Mouse (Mus musculus) midbrain, embryonic 11.5 days (tissue): Measurements from ENCODE around the gene Trpm3. TPM values are rescaled to one million over a fixed set of nuclear protein-coding genes. Genes with fewer than 3 reads are reported as not detected.
"Not testable (repeated sequence)": the region's sequence is repeated elsewhere in the genome, so short reads cannot be mapped to it uniquely, and the experiment has no call there.

ENCODE experiments used
- ATAC-seq: fragments of 200-750 bp; cut with Nextera tagmentation; 2 replicates; pipeline ENCODE4 v1.8.0; 2017; ENCODE audit warnings: moderate TSS enrichment, moderate library complexity; ENCODE audit not compliant: low FRiP score
- DNase-seq: peaks from one replicate; pipeline ENCODE4 v3.0.0; 2015; ENCODE audit warnings: low spot score; ENCODE audit errors: missing footprints
- H3K27ac ChIP-seq: fragments of 300-500 bp; sonication (generic); 2 replicates; pipeline ENCODE4 v1.5.1; 2014; ENCODE audit warnings: low read depth, low read length
- H3K27me3 ChIP-seq: fragments of 300-500 bp; sonication (generic); 2 replicates; pipeline ENCODE4 v1.6.1; 2014; ENCODE audit warnings: mild to moderate bottlenecking, low read length, moderate library complexity, mixed read lengths; ENCODE audit not compliant: control insufficient read depth, insufficient read depth
- H3K36me3 ChIP-seq: fragments of 300-500 bp; sonication (generic); 2 replicates; pipeline ENCODE4 v1.6.1; 2014; ENCODE audit warnings: mild to moderate bottlenecking, low read length, moderate library complexity, mixed read lengths; ENCODE audit not compliant: control insufficient read depth, insufficient read depth
- H3K4me1 ChIP-seq: fragments of 300-500 bp; sonication (generic); 2 replicates; pipeline ENCODE4 v1.6.1; 2014; ENCODE audit warnings: low read length; ENCODE audit not compliant: control insufficient read depth, insufficient read depth
- H3K4me2 ChIP-seq: fragments of 300-500 bp; sonication (generic); 2 replicates; pipeline ENCODE4 v1.6.1; 2014; ENCODE audit warnings: mild to moderate bottlenecking, moderate library complexity
- H3K4me3 ChIP-seq: fragments of 300-500 bp; sonication (generic); 2 replicates; pipeline ENCODE4 v1.5.1; 2014; ENCODE audit warnings: low read depth, low read length
- H3K9ac ChIP-seq: fragments of 300-500 bp; sonication (generic); 2 replicates; pipeline ENCODE4 v1.6.1; 2014; ENCODE audit warnings: low read length
- H3K9me3 ChIP-seq: fragments of 300-500 bp; sonication (generic); 2 replicates; pipeline ENCODE4 v1.6.1; 2016; ENCODE audit warnings: low read length; ENCODE audit not compliant: control insufficient read depth
- WGBS: fragments of 180-500 bp; shearing (Covaris S2); extraction: QIAGEN DNeasy Blood & Tissue Kit; methylation state at CpG from one replicate; pipeline ENCODE4 v1.1.7; 2014; 5-methylcytosine and 5-hydroxymethylcytosine counted together
- polyA plus RNA-seq: library from polyadenylated mRNA; unstranded; fragments of >200 nt; fragmentation: Nextera tagmentation; extraction: Ambion mirVana; gene quantifications from 2 replicates; pipeline ENCODE4 v1.2.1, GENCODE M21; 2014

The Trpm3 gene
- polyA plus RNA-seq, 1 experiment from 2014 or later = 4.3 TPM

GRCm38 (mm10) chr19:23033343-23033742 lies 894.5 kb downstream of the Trpm3 start:
- 78% methylated on average over 1 of the region's 1 CpGs for WGBS
- not testable (repeated sequence) for H3K27ac ChIP-seq, DNase-seq, H3K9me3 ChIP-seq, H3K27me3 ChIP-seq, H3K4me1 ChIP-seq, H3K36me3 ChIP-seq, H3K4me2 ChIP-seq, ATAC-seq, H3K9ac ChIP-seq, H3K4me3 ChIP-seq

DNA sequence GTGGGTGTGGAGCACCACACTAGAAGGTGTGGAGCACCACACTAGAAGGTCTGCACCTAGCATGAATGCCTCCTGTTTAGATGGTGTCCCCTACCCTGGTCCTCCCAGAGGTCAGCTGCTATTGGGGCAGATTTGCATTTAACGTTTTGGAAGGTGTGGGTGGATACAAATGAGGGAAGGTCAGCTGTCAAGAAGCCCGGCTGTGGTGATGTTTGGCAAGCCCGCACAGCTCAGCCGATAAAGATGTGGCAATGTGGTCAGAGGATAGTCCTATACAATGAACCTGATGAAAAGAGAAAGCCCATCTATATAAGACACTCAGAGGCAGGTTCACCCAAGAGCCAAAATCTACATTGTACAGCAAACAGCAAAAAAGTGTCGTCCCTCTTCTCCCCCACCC lies 895.3 kb downstream of the Trpm3 start:
- 81% methylated on average over 5 of the region's 5 CpGs for WGBS
- Histone ChIP-seq H3K4me3 (no peak overlapping the region), H3K36me3 (no peaks in the 10 kb centered on the region), H3K4me2 (no peak overlapping the region), H3K9me3 (no peaks in the 10 kb centered on the region), H3K9ac (no peak overlapping the region), H3K27me3 (no peaks in the 10 kb centered on the region), H3K4me1 (no peaks in the 10 kb centered on the region), H3K27ac (no peak overlapping the region)
- ATAC-seq = no peak
- no peak for DNase-seq

DNA sequence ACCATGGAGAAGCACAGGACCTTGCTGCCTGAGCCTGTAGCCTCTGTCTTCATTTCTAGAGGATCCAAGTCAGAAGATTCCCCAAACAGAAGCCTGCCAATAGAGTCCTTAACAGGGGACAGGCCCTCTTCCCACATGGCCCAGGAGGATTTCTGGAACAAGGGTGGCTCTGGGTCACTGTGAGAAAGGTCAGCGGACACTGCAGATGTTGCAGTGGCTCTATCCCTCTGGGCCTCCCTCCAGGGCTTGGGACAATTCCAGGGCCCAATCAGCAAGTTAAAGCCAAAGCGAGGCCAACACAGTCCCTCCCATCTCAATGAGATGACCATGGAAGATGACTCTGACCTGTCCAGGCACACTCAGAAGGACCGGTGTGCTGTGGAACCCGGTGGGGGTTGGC lies 896.1 kb downstream of the Trpm3 start:
- no peak overlapping the region for H3K9ac ChIP-seq
- DNase-seq (no peak), ATAC-seq (no peak)
- no peak overlapping the region for H3K27ac ChIP-seq
- 81% methylated on average over 4 of the region's 4 CpGs for WGBS
- no peak overlapping the region for H3K4me2 ChIP-seq
- H3K27me3 ChIP-seq = no peaks in the 10 kb centered on the region
- no peaks in the 10 kb centered on the region for H3K9me3 ChIP-seq
- no peak overlapping the region for H3K4me3 ChIP-seq
- H3K36me3 ChIP-seq = no peaks in the 10 kb centered on the region
- no peaks in the 10 kb centered on the region for H3K4me1 ChIP-seq

DNA sequence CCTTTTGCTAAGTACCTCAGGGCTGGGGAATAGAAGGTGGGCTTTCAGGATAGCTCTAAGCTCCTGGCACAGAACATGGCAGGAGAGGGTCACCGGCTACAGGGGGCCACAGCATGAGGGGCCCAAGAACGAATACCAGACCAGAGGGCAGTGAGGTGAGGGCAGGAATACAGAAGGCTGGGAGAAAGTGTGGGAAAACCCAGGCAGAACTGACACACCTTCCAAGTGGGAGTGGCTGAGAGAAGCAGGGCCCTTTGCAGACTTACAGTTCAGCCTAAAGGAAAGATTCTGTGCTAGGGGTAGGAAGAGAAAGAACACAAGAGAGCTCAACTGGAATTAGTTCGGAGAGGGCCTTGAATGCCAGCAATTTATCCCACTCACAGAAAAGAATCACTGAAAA lies 896.9 kb downstream of the Trpm3 start:
- no peaks in the 10 kb centered on the region for H3K36me3 ChIP-seq
- H3K9ac ChIP-seq = no peak overlapping the region
- no peak for ATAC-seq
- H3K9me3 ChIP-seq = no peaks in the 10 kb centered on the region
- no peak for DNase-seq
- H3K4me3 ChIP-seq = no peak overlapping the region
- H3K27me3 ChIP-seq = no peaks in the 10 kb centered on the region
- WGBS = 90% methylated on average over 3 of the region's 3 CpGs
- H3K4me1 ChIP-seq = no peaks in the 10 kb centered on the region
- H3K27ac ChIP-seq = no peak overlapping the region
- H3K4me2 ChIP-seq = no peak overlapping the region

- Histone ChIP-seq H3K9me3 (no peaks in the 10 kb centered on the region), H3K9ac (no peak overlapping the region), H3K27ac (no peak overlapping the region), H3K27me3 (no peaks in the 10 kb centered on the region), H3K4me3 (no peak overlapping the region), H3K4me1 (no peaks in the 10 kb centered on the region), H3K4me2 (no peak overlapping the region), H3K36me3 (no peaks in the 10 kb centered on the region)
- 64% methylated on average over 11 of the region's 11 CpGs for WGBS
- no peak for ATAC-seq
- no peak for DNase-seq
These were observed 898.1 kb downstream of the Trpm3 start for GRCm38 (mm10) chr19:23036782-23037477.

DNA sequence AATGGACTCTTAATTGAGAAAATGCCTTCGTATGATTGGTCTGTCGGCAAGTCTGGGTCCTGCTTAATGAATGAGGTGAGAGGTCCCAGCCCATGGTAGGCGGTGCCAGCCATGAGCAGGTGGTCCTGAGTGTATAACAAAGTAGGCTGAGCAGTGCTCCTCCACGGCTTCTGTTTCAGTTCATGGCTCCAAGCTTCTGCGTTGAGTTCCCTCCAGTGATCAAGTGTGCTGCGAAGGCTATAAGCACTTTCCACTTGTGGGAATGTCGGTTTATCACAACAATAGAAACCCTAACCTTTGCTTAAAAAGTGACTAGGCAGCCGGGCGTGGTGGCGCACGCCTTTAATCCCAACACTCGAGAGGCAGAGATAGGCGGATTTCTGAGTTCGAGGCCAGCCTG lies 898.7 kb downstream of the Trpm3 start:
- H3K9me3 ChIP-seq = no peaks in the 10 kb centered on the region
- DNase-seq = no peak
- no peaks in the 10 kb centered on the region for H3K36me3 ChIP-seq
- H3K4me3 ChIP-seq = no peak overlapping the region
- H3K4me2 ChIP-seq = no peak overlapping the region
- ATAC-seq = no peak
- no peaks in the 10 kb centered on the region for H3K27me3 ChIP-seq
- H3K4me1 ChIP-seq = no peaks in the 10 kb centered on the region
- H3K9ac ChIP-seq = no peak overlapping the region
- WGBS = 84% methylated on average over 14 of the region's 14 CpGs
- H3K27ac ChIP-seq = no peak overlapping the region

DNA sequence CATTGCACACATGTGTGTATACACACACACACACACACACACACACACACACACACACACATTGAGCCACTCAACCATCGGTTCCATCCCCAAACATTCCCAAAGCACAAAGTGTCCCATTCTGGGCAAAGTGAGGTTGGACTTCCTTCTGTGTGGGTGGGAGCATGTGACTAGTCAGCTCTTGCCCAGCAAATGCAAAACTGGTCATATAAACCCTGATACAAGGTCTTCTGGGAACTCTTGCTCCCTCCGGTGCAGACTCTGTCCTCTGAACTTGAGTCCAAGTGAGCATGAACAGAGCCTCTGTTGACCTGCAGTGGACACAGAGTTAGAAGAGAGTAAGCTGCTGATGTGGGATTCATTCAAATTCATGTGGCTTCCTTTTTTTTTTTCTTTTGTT lies 899.5 kb downstream of the Trpm3 start:
- H3K27me3 ChIP-seq = no peaks in the 10 kb centered on the region
- no peak overlapping the region for H3K4me3 ChIP-seq
- ATAC-seq (no peak), DNase-seq (no peak)
- H3K4me1 ChIP-seq = no peaks in the 10 kb centered on the region
- no peak overlapping the region for H3K4me2 ChIP-seq
- H3K9me3 ChIP-seq = no peaks in the 10 kb centered on the region
- H3K36me3 ChIP-seq = no peaks in the 10 kb centered on the region
- no peak overlapping the region for H3K27ac ChIP-seq
- 95% methylated on average over 2 of the region's 2 CpGs for WGBS
- no peak overlapping the region for H3K9ac ChIP-seq

- no peak overlapping the region for H3K9ac ChIP-seq
- no peak overlapping the region for H3K4me3 ChIP-seq
- H3K36me3 ChIP-seq = no peaks in the 10 kb centered on the region
- H3K4me2 ChIP-seq = no peak overlapping the region
- H3K4me1 ChIP-seq = no peaks in the 10 kb centered on the region
- H3K9me3 ChIP-seq = no peaks in the 10 kb centered on the region
- no peaks in the 10 kb centered on the region for H3K27me3 ChIP-seq
- DNase-seq (no peak), ATAC-seq (no peak)
- H3K27ac ChIP-seq = no peak overlapping the region
- 66% methylated on average over 6 of the region's 6 CpGs for WGBS
These were observed 902.8 kb downstream of the Trpm3 start for GRCm38 (mm10) chr19:23041483-23042167.

DNA sequence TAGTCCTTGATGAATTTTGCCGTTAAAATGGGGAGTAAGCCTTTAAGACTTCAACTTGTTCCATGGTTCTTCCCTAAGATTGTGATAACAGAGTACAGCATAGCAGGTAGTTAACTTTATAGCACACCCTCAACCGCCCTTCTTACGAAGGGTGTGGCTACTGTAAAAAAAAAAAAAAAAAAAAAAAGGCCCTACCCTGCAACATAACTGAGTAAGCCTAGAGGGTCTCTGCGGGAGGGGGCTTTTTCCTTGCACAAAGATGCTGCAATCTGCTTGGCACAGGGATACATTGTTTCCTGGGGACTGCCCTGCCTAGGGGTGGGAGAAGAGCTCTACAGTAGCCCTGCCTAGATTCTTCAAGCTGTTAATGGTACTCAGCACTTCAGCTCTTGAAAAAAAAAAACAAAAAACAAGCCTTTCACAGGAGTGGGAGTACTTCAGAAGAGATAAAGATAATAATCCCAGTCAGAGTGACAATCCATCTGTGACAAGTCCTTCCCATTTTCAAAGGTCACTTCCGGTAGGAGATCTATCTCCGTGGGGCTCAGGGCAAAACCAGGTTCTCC lies 903.4 kb downstream of the Trpm3 start:
- no peaks in the 10 kb centered on the region for H3K4me1 ChIP-seq
- DNase-seq (no peak), ATAC-seq (no peak)
- H3K9me3 ChIP-seq = no peaks in the 10 kb centered on the region
- 67% methylated on average over 6 of the region's 6 CpGs for WGBS
- no peaks in the 10 kb centered on the region for H3K36me3 ChIP-seq
- no peak overlapping the region for H3K4me2 ChIP-seq
- no peak overlapping the region for H3K9ac ChIP-seq
- H3K27ac ChIP-seq = no peak overlapping the region
- H3K27me3 ChIP-seq = no peaks in the 10 kb centered on the region
- H3K4me3 ChIP-seq = no peak overlapping the region
